Mouse (Mus musculus) limb, embryonic 15.5 days (tissue): ENCODE results near the gene Naa30. TPM values are rescaled to one million over a fixed set of nuclear protein-coding genes. Genes with fewer than 3 reads are reported as not detected.

Source experiments
- ATAC-seq: fragments of 200-750 bp; cut with Nextera tagmentation; 2 replicates; pipeline ENCODE4 v1.8.0; 2017; ENCODE audit warnings: low read depth, moderate TSS enrichment; ENCODE audit not compliant: insufficient number of reproducible peaks, low FRiP score, low TSS enrichment
- H3K27ac ChIP-seq: fragments of 300-500 bp; sonication (generic); 2 replicates; pipeline ENCODE4 v1.5.1; 2015; ENCODE audit warnings: moderate library complexity, mild to moderate bottlenecking, inconsistent platforms
- H3K27me3 ChIP-seq: fragments of 300-500 bp; sonication (generic); 2 replicates; pipeline ENCODE4 v1.6.1; 2015; ENCODE audit warnings: inconsistent platforms
- H3K36me3 ChIP-seq: fragments of 300-500 bp; sonication (generic); 2 replicates; pipeline ENCODE4 v1.6.1; 2015; ENCODE audit warnings: inconsistent platforms
- H3K4me1 ChIP-seq: fragments of 300-500 bp; sonication (generic); 2 replicates; pipeline ENCODE4 v1.6.1; 2015; ENCODE audit warnings: inconsistent platforms
- H3K4me2 ChIP-seq: fragments of 300-500 bp; sonication (generic); 2 replicates; pipeline ENCODE4 v1.6.1; 2015; ENCODE audit warnings: mild to moderate bottlenecking, inconsistent platforms
- H3K4me3 ChIP-seq: fragments of 300-500 bp; sonication (generic); 2 replicates; pipeline ENCODE4 v1.5.1; 2015; ENCODE audit warnings: mild to moderate bottlenecking, inconsistent platforms
- H3K9ac ChIP-seq: fragments of 300-500 bp; sonication (generic); 2 replicates; pipeline ENCODE4 v1.6.1; 2015; ENCODE audit warnings: inconsistent platforms
- H3K9me3 ChIP-seq: fragments of 300-500 bp; sonication (generic); 2 replicates; pipeline ENCODE4 v1.6.1; 2016; ENCODE audit warnings: inconsistent platforms
- WGBS: fragments of 180-500 bp; shearing (Covaris S2); methylation state at CpG from one replicate; pipeline ENCODE4 v1.1.7; 2015; 5-methylcytosine and 5-hydroxymethylcytosine counted together
- polyA plus RNA-seq: library from polyadenylated mRNA; unstranded; fragments of >200 nt; fragmentation: Nextera tagmentation; extraction: Ambion mirVana; gene quantifications from 2 replicates; pipeline ENCODE4 v1.2.1, GENCODE M21; 2015

Gene Naa30
- 8.2 and 10.6 TPM in 2 replicates for polyA plus RNA-seq

GRCm38 (mm10) chr14:49171867-49172581 lies at the start of gene Naa30:
TSS of gene Naa30 (plus strand) at chr14:49172226.
- Histone ChIP-seq H3K4me3 (peak within 1 kb of the TSS; percentile 95), H3K27ac (peak within 1 kb of the TSS; percentile 80), H3K27me3 (no peaks in the 10 kb centered on the region), H3K4me1 (peaks cover 20% of the 10 kb centered on the region), H3K4me2 (peak within 1 kb of the TSS; percentile 85), H3K36me3 (no peaks in the 10 kb centered on the region), H3K9me3 (no peaks in the 10 kb centered on the region), H3K9ac (peak within 1 kb of the TSS; percentile 91)
- under 1% methylated on average over 33 of the region's 86 CpGs for WGBS
- ATAC-seq: peak; percentile 93

GRCm38 (mm10) chr14:49127162-49127779 lies 44.8 kb upstream of the Naa30 start:
- Histone ChIP-seq H3K9ac (no peak overlapping the region), H3K4me2 (no peak overlapping the region), H3K27ac (no peak overlapping the region), H3K4me3 (no peak overlapping the region), H3K4me1 (no peaks in the 10 kb centered on the region), H3K9me3 (no peaks in the 10 kb centered on the region), H3K27me3 (no peaks in the 10 kb centered on the region), H3K36me3 (no peaks in the 10 kb centered on the region)
- WGBS: 71% methylated on average over 23 of the region's 23 CpGs
- no peak for ATAC-seq

- Histone ChIP-seq H3K27me3 (no peaks in the 10 kb centered on the region), H3K36me3 (no peaks in the 10 kb centered on the region), H3K4me2 (no peak overlapping the region), H3K9ac (no peak overlapping the region), H3K4me3 (no peak overlapping the region), H3K9me3 (no peaks in the 10 kb centered on the region), H3K27ac (no peak overlapping the region), H3K4me1 (no peaks in the 10 kb centered on the region)
- no peak for ATAC-seq
- 65% methylated on average over 10 of the region's 10 CpGs for WGBS
Measured at GRCm38 (mm10) chr14:49128544-49129263, 43.3 kb upstream of the Naa30 start.

- Histone ChIP-seq H3K27ac (no peak overlapping the region), H3K4me3 (no peak overlapping the region), H3K9ac (no peak overlapping the region), H3K36me3 (no peaks in the 10 kb centered on the region), H3K9me3 (no peaks in the 10 kb centered on the region), H3K4me2 (no peak overlapping the region), H3K27me3 (no peaks in the 10 kb centered on the region), H3K4me1 (no peaks in the 10 kb centered on the region)
- ATAC-seq: no peak
- WGBS: 85% methylated on average over 3 of the region's 3 CpGs
Measured at GRCm38 (mm10) chr14:49132391-49132790, 39.6 kb upstream of the Naa30 start.

- no peak for ATAC-seq
- H3K4me2 ChIP-seq: no peak overlapping the region
- no peaks in the 10 kb centered on the region for H3K4me1 ChIP-seq
- H3K9ac ChIP-seq: no peak overlapping the region
- no peaks in the 10 kb centered on the region for H3K9me3 ChIP-seq
- H3K36me3 ChIP-seq: no peaks in the 10 kb centered on the region
- no peak overlapping the region for H3K27ac ChIP-seq
- no peaks in the 10 kb centered on the region for H3K27me3 ChIP-seq
- H3K4me3 ChIP-seq: no peak overlapping the region
- 49% methylated on average over 1 of the region's 1 CpGs for WGBS
Measured at GRCm38 (mm10) chr14:49138171-49138570, 33.9 kb upstream of the Naa30 start.

- no peak for ATAC-seq
- no peaks in the 10 kb centered on the region for H3K36me3 ChIP-seq
- H3K4me1 ChIP-seq: no peaks in the 10 kb centered on the region
- H3K27ac ChIP-seq: no peak overlapping the region
- WGBS: 91% methylated on average over 7 of the region's 7 CpGs
- no peak overlapping the region for H3K9ac ChIP-seq
- no peaks in the 10 kb centered on the region for H3K9me3 ChIP-seq
- H3K4me2 ChIP-seq: no peak overlapping the region
- no peak overlapping the region for H3K4me3 ChIP-seq
- H3K27me3 ChIP-seq: no peaks in the 10 kb centered on the region
Measured at GRCm38 (mm10) chr14:49140756-49141155, 31.3 kb upstream of the Naa30 start.

GRCm38 (mm10) chr14:49153801-49154200 lies 18.2 kb upstream of the Naa30 start:
- no peak overlapping the region for H3K4me3 ChIP-seq
- no peaks in the 10 kb centered on the region for H3K27me3 ChIP-seq
- H3K4me1 ChIP-seq: no peaks in the 10 kb centered on the region
- H3K9me3 ChIP-seq: no peaks in the 10 kb centered on the region
- no peak overlapping the region for H3K27ac ChIP-seq
- H3K36me3 ChIP-seq: no peaks in the 10 kb centered on the region
- H3K9ac ChIP-seq: no peak overlapping the region
- ATAC-seq: no peak
- WGBS: 38% methylated on average over 7 of the region's 7 CpGs
- no peak overlapping the region for H3K4me2 ChIP-seq

- no peak for ATAC-seq
- Histone ChIP-seq H3K9ac (no peak overlapping the region), H3K4me1 (no peaks in the 10 kb centered on the region), H3K9me3 (no peaks in the 10 kb centered on the region), H3K4me2 (no peak overlapping the region), H3K27ac (no peak overlapping the region), H3K27me3 (no peaks in the 10 kb centered on the region), H3K4me3 (no peak overlapping the region), H3K36me3 (no peaks in the 10 kb centered on the region)
- WGBS: 28% methylated on average over 5 of the region's 5 CpGs
Measured at GRCm38 (mm10) chr14:49155572-49155971, 16.5 kb upstream of the Naa30 start.

GRCm38 (mm10) chr14:49158143-49158925 lies 13.7 kb upstream of the Naa30 start:
- Histone ChIP-seq H3K4me1 (no peaks in the 10 kb centered on the region), H3K9ac (no peak overlapping the region), H3K36me3 (no peaks in the 10 kb centered on the region), H3K27ac (no peak overlapping the region), H3K4me2 (no peak overlapping the region), H3K9me3 (no peaks in the 10 kb centered on the region), H3K4me3 (no peak overlapping the region), H3K27me3 (no peaks in the 10 kb centered on the region)
- ATAC-seq: no peak
- WGBS: 67% methylated on average over 16 of the region's 16 CpGs

- peak overlapping the region; percentile 41 for H3K9ac ChIP-seq
- no peaks in the 10 kb centered on the region for H3K36me3 ChIP-seq
- H3K27me3 ChIP-seq: no peaks in the 10 kb centered on the region
- WGBS: 20% methylated on average over 8 of the region's 8 CpGs
- H3K27ac ChIP-seq: peak overlapping the region; percentile 80
- peak overlapping the region; percentile 95 for H3K4me3 ChIP-seq
- no peaks in the 10 kb centered on the region for H3K9me3 ChIP-seq
- H3K4me1 ChIP-seq: peaks cover 20% of the 10 kb centered on the region
- H3K4me2 ChIP-seq: peak overlapping the region; percentile 85
- ATAC-seq: no peak
Measured at GRCm38 (mm10) chr14:49171286-49171685, 740 bp upstream of the Naa30 start.

GRCm38 (mm10) chr14:49172582-49172988 lies 559 bp downstream of the Naa30 start:
- H3K27me3 ChIP-seq: no peaks in the 10 kb centered on the region

More at GRCm38 (mm10) chr14:49172582-49172988, 559 bp downstream of the Naa30 start:
- Histone ChIP-seq H3K9ac (peak overlapping the region; percentile 91), H3K9me3 (no peaks in the 10 kb centered on the region), H3K4me1 (peaks cover 20% of the 10 kb centered on the region), H3K36me3 (no peaks in the 10 kb centered on the region), H3K4me3 (peak overlapping the region; percentile 95), H3K4me2 (peak overlapping the region; percentile 85), H3K27ac (peak overlapping the region; percentile 80)
- WGBS: under 1% methylated on average over 45 of the region's 46 CpGs
- peak; percentile 66; the same call in 1 of the 2 replicates for ATAC-seq
